Mouse (Mus musculus) activated CD4-positive, CD25-positive, alpha-beta regulatory T cell, adult 4 months (primary cell): ENCODE data around the gene Rhog. TPM values are rescaled to one million over a fixed set of nuclear protein-coding genes. Genes with fewer than 3 reads are reported as not detected.

Experiments used
- ATAC-seq: one replicate; pipeline ENCODE4 v1.8.0; 2017
- polyA plus RNA-seq, 2 experiments: library from polyadenylated mRNA; unstranded; fragments of 100-300 nt; shearing (Covaris generic); gene quantifications; one replicate each; pipeline ENCODE4 v1.2.1; 2017

The Rhog gene
- polyA plus RNA-seq, 2 experiments from 2014 or later, result 179 to 195 TPM

GRCm38 (mm10) chr7:102249896-102250630 is 5.8 kb downstream of the Rhog start:
- peak; percentile 36 for ATAC-seq

- ATAC-seq, result peak; percentile 54
Observed at GRCm38 (mm10) chr7:102249531-102249895, 6.3 kb downstream of the Rhog start.

- ATAC-seq, result peak; percentile 20
Observed at GRCm38 (mm10) chr7:102248691-102249404, 7.0 kb downstream of the Rhog start.

- ATAC-seq, result no peak
Observed at GRCm38 (mm10) chr7:102246956-102247797, 8.7 kb downstream of the Rhog start.

GRCm38 (mm10) chr7:102246265-102246664 is 9.6 kb downstream of the Rhog start:
- no peak for ATAC-seq

- ATAC-seq, result no peak
Observed at GRCm38 (mm10) chr7:102245775-102246174, 10.1 kb downstream of the Rhog start.

GRCm38 (mm10) chr7:102244782-102245535 is 10.9 kb downstream of the Rhog start:
- no peak for ATAC-seq

GRCm38 (mm10) chr7:102243870-102244269 is 12.0 kb downstream of the Rhog start:
- no peak for ATAC-seq

- no peak for ATAC-seq
Observed at GRCm38 (mm10) chr7:102242917-102243316, 12.9 kb downstream of the Rhog start.

GRCm38 (mm10) chr7:102242371-102242770 is 13.5 kb downstream of the Rhog start:
- no peak for ATAC-seq

- no peak for ATAC-seq
Observed at GRCm38 (mm10) chr7:102239591-102239990, 16.3 kb downstream of the Rhog start.

- ATAC-seq, result no peak
Observed at GRCm38 (mm10) chr7:102238686-102239286, 17.1 kb downstream of the Rhog start.

- no peak for ATAC-seq
Observed at GRCm38 (mm10) chr7:102233059-102233458, 22.8 kb downstream of the Rhog start.

GRCm38 (mm10) chr7:102229814-102230213 is 26.0 kb downstream of the Rhog start:
- ATAC-seq, result no peak

- no peak for ATAC-seq
Observed at GRCm38 (mm10) chr7:102228049-102228670, 27.7 kb downstream of the Rhog start.

- no peak for ATAC-seq
Observed at GRCm38 (mm10) chr7:102226051-102226450, 29.8 kb downstream of the Rhog start.

- no peak for ATAC-seq
Observed at GRCm38 (mm10) chr7:102223883-102224738, 31.7 kb downstream of the Rhog start.

GRCm38 (mm10) chr7:102222830-102223556 is 32.9 kb downstream of the Rhog start:
- ATAC-seq, result peak; percentile 66

- peak; percentile 73 for ATAC-seq
Observed at GRCm38 (mm10) chr7:102222336-102222735, 33.5 kb downstream of the Rhog start.

GRCm38 (mm10) chr7:102221899-102222298 is 34.0 kb downstream of the Rhog start:
- ATAC-seq, result no peak
